Mouse (Mus musculus) small intestine, adult 2 months (tissue): ENCODE measurements at regions not wholly inside any gene's neighbourhood (a gene's known extent, or its start where the extent isn't known, plus 50 kb on each side); places are given as distances from the start of the nearest gene placed in this dataset.

ENCODE experiments used
- H3K27ac ChIP-seq: fragments of 200-500 bp; 2 replicates; pipeline ENCODE4 v1.5.1; 2012; ENCODE audit warnings: low read depth, low read length, control low read depth, inconsistent platforms; ENCODE audit not compliant: insufficient read depth
- H3K27me3 ChIP-seq: fragments of 200-500 bp; 2 replicates; pipeline ENCODE4 v1.6.1; 2012; ENCODE audit warnings: mild to moderate bottlenecking, moderate library complexity, low read length, inconsistent platforms; ENCODE audit not compliant: control insufficient read depth, insufficient read depth
- H3K36me3 ChIP-seq: fragments of 200-500 bp; 2 replicates; pipeline ENCODE4 v1.6.1; 2012; ENCODE audit warnings: mild to moderate bottlenecking, low read length, control low read depth, inconsistent platforms; ENCODE audit not compliant: control insufficient read depth, insufficient read depth
- H3K4me1 ChIP-seq: fragments of 200-500 bp; 2 replicates; pipeline ENCODE4 v1.6.1; 2012; ENCODE audit warnings: low read length, inconsistent platforms, mixed read lengths; ENCODE audit not compliant: control insufficient read depth, insufficient read depth, insufficient read length
- H3K4me3 ChIP-seq: fragments of 200-500 bp; 2 replicates; pipeline ENCODE4 v1.5.1; 2012; ENCODE audit warnings: low read depth, mild to moderate bottlenecking, control low read depth, inconsistent platforms, low read length, moderate library complexity
- CTCF ChIP-seq: fragments of 200-500 bp; IDR thresholded peaks from 2 replicates; pipeline ENCODE4 v1.5.1; 2012; ENCODE audit warnings: low read depth, mild to moderate bottlenecking, control low read depth, inconsistent platforms, low read length, moderate library complexity, mixed read lengths; ENCODE audit not compliant: insufficient replicate concordance, insufficient read length; ENCODE audit errors: extremely low read depth
- POLR2A ChIP-seq: fragments of 200-500 bp; IDR thresholded peaks from 2 replicates; pipeline ENCODE4 v1.6.1; 2012; ENCODE audit warnings: low read depth, mild to moderate bottlenecking, control low read depth, inconsistent platforms, low read length, moderate library complexity
- WGBS: fragments of 180-500 bp; shearing (Covaris S2); methylation state at CpG from one replicate; pipeline ENCODE4 v1.1.7; 2018; 5-methylcytosine and 5-hydroxymethylcytosine counted together

DNA sequence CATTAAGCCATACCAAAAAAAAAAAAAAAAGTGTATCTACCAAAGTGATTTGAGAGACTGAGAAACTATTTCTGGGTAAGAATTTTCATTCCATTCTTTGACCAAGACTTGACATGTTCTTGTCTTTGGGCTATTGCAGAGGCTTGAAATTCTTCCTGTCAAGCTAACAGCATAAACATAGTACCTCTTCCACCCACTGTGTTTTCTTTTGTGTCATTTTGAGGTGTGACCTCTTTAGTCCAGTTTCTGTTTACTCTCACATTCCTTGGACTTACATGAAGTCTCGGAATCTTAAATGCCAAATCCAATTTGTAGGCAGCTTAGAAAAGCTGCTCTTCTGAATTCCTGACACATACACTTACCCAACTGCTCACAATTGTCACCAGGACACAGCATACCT, 590.7 kb upstream of the Adam24 start:
- H3K27me3 ChIP-seq: no peaks in the 10 kb centered on the region
- no peaks in the 10 kb centered on the region for H3K4me1 ChIP-seq
- H3K27ac ChIP-seq: no peak overlapping the region
- no peak overlapping the region for H3K4me3 ChIP-seq
- WGBS: 33% methylated on average over 1 of the region's 1 CpGs
- H3K36me3 ChIP-seq: no peaks in the 10 kb centered on the region
- TF ChIP-seq CTCF: no peak
- no peak for TF ChIP-seq POLR2A

GRCm38 (mm10) chr8:40089377-40089776, 585.5 kb upstream of the Adam24 start:
- WGBS: 83% methylated on average over 4 of the region's 4 CpGs
- H3K27me3 ChIP-seq: no peaks in the 10 kb centered on the region
- H3K4me1 ChIP-seq: no peaks in the 10 kb centered on the region
- TF ChIP-seq CTCF (no peak), POLR2A (no peak)
- no peak overlapping the region for H3K27ac ChIP-seq
- no peak overlapping the region for H3K4me3 ChIP-seq
- H3K36me3 ChIP-seq: no peaks in the 10 kb centered on the region

DNA sequence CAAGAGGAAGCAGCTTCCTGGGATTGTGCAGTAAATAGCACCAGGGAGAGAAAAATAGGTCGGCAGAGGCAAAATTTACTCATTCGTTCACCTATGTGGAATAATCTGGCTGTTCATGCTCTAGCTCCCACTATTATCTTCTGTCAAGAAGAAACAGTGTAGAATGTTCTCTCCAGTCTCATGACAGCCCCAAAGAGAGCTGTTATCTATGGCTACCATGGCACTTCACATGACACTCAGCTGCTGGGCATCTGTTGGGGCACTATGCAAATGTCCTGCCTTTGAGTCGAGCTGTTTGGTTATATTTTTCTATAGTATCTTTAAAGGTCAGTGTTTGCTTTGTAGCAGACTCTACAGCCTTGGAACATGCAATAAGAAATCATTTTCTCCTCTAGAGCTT, 550.5 kb upstream of the Adam24 start:
- Histone ChIP-seq H3K36me3 (no peaks in the 10 kb centered on the region), H3K4me1 (no peaks in the 10 kb centered on the region)
- 77% methylated on average over 3 of the region's 3 CpGs for WGBS

DNA sequence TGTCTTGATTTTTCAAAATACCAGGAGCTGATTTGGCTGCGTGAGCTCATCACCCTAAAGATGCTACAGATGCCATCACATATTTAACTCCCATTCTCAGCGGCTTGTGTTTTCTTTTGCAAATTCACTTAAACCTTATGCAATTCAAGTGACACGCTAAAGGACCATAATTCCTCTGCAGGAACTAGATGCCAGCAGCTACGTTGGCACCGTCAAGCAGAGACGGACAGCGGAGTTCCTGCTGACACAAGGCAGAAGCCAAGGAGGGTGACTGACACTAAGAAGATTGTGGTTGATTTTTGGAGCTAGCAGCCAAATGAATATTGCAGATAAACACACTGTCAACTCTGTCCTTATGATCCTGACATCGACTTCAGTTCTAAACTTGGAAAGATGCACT, 547.7 kb upstream of the Adam24 start:
- no peak for TF ChIP-seq CTCF
- no peak for TF ChIP-seq POLR2A
- 90% methylated on average over 8 of the region's 8 CpGs for WGBS
- Histone ChIP-seq H3K4me1 (no peaks in the 10 kb centered on the region), H3K27me3 (no peaks in the 10 kb centered on the region), H3K4me3 (no peak overlapping the region), H3K27ac (no peak overlapping the region), H3K36me3 (no peaks in the 10 kb centered on the region)

More for the DNA sequence above, 550.5 kb upstream of the Adam24 start:
- Histone ChIP-seq H3K4me3 (no peak overlapping the region), H3K27me3 (no peaks in the 10 kb centered on the region), H3K27ac (no peak overlapping the region)
- TF ChIP-seq POLR2A (no peak), CTCF (no peak)

DNA sequence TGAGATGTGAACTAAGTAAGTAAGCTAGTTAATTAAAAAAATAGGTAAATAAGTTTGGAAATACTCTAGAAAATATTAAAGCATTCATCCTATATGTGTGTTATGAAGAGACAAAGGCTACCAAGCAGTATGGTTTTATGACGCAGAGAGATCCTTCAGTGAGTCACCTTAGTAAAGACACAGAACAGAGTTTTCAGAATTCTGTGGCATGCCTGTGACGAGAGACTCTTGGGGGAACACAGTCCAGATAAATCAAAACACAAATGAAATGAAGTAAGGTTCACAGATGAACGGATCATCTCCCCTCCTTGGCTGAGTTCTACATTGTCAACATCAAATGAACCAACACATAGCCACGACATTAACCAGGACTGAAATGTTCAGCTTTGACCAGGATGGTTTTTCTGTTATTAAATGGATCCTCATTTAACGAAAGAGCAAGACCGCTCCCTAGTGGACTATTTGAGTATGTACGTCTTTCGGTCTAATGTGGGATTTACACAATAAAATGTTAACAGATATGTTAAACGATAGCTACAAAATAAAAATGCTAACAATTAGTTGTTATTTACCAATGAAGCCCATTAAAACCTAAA, 542.1 kb upstream of the Adam24 start:
- 23% methylated on average over 9 of the region's 9 CpGs for WGBS
- Histone ChIP-seq H3K27ac (no peak overlapping the region), H3K4me1 (no peaks in the 10 kb centered on the region), H3K4me3 (no peak overlapping the region), H3K36me3 (no peaks in the 10 kb centered on the region), H3K27me3 (no peaks in the 10 kb centered on the region)
- no peak for TF ChIP-seq CTCF
- TF ChIP-seq POLR2A: no peak

GRCm38 (mm10) chr8:40150911-40151797, 523.7 kb upstream of the Adam24 start:
- 18% methylated on average over 21 of the region's 21 CpGs for WGBS
- H3K27me3 ChIP-seq: no peaks in the 10 kb centered on the region
- H3K27ac ChIP-seq: no peak overlapping the region
- H3K36me3 ChIP-seq: no peaks in the 10 kb centered on the region
- H3K4me1 ChIP-seq: no peaks in the 10 kb centered on the region
- TF ChIP-seq POLR2A (no peak), CTCF (peak; percentile 61; the same call in 1 of the 2 replicates)
- H3K4me3 ChIP-seq: no peak overlapping the region

DNA sequence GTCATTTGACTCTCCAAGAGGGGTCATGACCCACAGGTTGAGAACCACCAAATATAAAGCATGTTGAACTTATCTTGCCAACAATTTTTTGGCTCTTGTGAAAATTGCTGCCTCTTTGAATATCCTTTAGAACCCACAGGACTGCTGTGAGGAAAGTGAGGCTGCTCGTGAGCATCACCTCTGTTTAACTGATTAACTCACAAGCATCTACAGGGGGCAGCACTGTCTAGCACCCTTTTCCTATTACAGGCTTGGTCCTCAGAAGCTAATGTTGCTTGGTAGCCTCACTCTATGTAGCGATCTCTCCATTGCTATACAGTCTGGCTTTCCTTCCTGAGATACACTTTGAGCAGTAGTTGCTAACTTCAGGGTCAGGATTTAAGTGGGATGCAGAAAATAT, 522.4 kb upstream of the Adam24 start:
- 56% methylated on average over 2 of the region's 2 CpGs for WGBS
- no peaks in the 10 kb centered on the region for H3K27me3 ChIP-seq

More for the DNA sequence above, 522.4 kb upstream of the Adam24 start:
- Histone ChIP-seq H3K4me1 (no peaks in the 10 kb centered on the region), H3K4me3 (no peak overlapping the region), H3K27ac (no peak overlapping the region), H3K36me3 (no peaks in the 10 kb centered on the region)
- TF ChIP-seq CTCF: no peak
- TF ChIP-seq POLR2A: no peak
